Mouse (Mus musculus) adrenal gland, postnatal 25 days (tissue): ENCODE results near the gene Hoxd11. TPM values are rescaled to one million over a fixed set of nuclear protein-coding genes. Genes with fewer than 3 reads are reported as not detected.

ENCODE experiments used
- DNase-seq: peaks from one replicate; pipeline ENCODE4 v3.0.0; 2021; ENCODE audit warnings: mixed read lengths
- total RNA-seq: library from RNA; stranded (reverse); gene quantifications from 2 replicates; pipeline ENCODE4 v1.2.3, GENCODE M21; 2021

The Hoxd11 gene
- total RNA-seq, 1 experiment from 2014 or later: not detected

GRCm38 (mm10) chr2:74695813-74696430 lies 16.6 kb downstream of the Hoxd11 start:
- no peak for DNase-seq

- no peak for DNase-seq
Observed at GRCm38 (mm10) chr2:74696442-74697335, 17.3 kb downstream of the Hoxd11 start.

DNA sequence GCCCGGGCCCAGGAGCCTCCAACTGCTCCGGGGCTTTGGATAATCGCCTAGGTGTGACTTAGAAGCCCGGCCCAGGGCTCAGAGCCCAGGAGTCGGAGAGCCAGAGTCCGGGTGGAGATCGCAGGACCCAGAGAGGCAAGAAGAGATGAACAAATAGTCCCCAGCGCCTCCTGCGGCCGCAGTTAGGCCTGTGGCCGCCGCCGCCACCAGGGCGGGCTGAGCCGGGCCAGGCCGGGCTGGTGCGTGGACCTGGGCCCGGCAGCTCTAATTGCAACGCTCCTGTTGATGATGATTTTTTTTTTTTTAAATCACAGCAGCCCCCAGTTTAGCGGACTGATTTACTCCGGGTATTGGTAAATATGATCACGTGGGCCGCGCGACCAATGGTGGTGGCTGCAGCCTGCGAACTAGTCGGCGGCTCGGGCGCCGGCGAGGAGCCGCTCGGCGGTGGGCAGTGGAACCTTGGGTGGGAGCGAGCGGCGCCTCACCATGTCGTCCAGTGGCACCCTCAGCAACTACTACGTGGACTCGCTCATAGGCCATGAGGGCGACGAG lies 18.3 kb downstream of the Hoxd11 start, which contains the start of gene Hoxd9:
Hoxd9 (plus strand) TSS at position 161 of the 555 bp plus-strand sequence.
- DNase-seq: peak; percentile 78

- peak; percentile 52 for DNase-seq
Observed at GRCm38 (mm10) chr2:74698201-74699052, 19.1 kb downstream of the Hoxd11 start.

- DNase-seq: no peak
Observed at GRCm38 (mm10) chr2:74699053-74699430, 19.7 kb downstream of the Hoxd11 start.

GRCm38 (mm10) chr2:74699664-74700545 lies 20.5 kb downstream of the Hoxd11 start:
- DNase-seq: no peak

- DNase-seq: no peak
Observed at GRCm38 (mm10) chr2:74700546-74701112, 21.3 kb downstream of the Hoxd11 start.

GRCm38 (mm10) chr2:74701949-74702819 lies 22.8 kb downstream of the Hoxd11 start:
- DNase-seq: peak; percentile 83

DNA sequence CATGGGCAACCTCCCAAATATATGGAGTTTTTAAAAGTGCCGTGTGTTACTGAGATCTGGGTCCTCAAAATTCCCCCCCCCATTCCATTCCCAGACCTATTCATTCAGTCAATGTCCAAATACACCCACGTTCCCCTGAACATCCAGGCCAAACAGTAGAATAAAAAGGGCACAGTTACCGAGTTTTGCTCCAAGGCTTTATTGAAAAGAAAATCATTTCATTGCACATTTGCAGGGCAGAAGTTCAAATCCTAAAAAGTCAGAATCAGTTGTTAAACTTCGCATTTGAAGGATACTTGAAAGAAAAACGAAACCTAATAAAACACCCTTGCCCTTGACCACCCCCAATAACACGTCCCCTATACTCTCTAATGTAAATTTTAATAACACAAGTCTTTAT lies 23.5 kb downstream of the Hoxd11 start:
- DNase-seq: no peak

DNA sequence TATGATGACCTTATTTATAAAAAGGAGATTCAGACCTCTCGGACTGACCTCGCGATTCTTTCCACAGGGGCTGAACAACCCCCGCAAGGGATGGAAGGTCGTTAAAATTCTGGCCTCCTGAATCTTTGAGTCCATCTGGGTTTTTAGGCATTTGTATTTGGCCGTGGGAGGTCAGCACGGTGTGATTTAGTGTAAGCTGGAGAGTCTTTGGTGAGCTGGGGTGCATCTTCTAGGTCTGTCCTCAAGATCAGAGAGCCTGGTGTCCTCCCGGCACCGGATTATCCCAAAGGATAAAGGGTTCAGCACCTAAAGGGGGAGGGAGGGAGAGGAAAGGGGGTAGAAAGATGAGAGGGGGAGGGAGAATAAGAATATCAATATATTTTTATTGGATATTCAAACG lies 24.0 kb downstream of the Hoxd11 start:
- no peak for DNase-seq

DNA sequence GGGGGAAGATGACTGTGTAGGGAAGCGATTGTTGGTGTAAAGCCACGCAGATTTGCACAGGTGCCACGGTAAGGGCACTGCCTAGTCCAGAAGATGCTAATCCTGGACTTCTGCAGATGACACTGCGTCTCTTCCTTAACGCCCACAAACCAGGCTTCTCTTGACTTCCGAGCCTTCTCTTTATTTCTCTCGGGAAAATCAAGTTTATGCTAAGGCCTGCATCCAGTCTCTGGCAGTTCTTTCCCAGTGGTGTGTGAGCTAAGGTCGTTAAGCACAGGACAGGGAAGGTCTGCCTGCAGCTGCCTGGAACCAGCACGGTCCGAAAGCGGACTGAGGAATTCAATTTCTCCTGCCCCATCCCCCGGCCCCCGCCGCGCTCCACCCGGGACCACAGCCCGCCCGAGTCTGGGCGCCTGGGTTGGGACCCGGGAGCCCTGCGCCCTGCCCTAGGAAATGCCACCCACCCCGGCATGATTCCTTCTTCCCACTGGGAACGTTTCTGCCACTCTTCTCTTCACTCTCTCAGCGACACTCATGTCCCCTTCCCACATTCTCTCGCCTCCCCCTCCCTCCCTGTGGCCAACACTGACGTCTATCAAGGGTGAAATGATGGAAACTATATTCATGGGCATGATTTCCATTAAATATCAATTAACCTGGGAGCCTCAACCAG lies 24.5 kb downstream of the Hoxd11 start:
- DNase-seq: no peak

DNA sequence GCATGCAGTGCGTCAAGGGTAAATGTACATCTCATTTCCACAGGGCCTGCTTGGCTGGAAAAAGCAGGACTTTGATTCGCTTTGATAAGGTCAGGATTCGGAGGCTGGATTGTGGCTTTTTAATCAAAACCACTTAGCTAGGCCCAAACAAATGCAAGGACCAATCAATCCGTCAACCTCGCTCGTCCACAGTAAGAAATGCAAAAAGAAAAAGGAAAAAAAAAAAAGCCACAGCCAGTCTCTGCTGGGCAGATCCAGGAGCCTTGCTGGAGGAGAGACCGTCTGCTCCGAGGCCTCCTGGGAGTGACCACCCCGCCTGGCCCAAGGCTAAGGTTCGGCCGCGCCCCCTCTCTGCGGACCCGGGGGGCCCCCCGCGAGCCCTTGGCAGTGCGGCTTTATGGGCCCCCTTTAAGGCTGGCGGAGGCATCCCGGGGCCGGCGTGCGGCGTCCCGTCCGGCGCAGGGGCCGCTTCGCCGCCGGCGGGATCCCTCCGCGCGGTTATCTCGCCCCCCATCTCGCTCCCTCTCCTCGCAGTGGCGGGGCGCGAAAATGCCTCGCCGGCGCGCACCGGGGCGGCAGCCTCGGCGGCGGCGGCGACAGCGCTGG lies 25.1 kb downstream of the Hoxd11 start, which contains the start of gene Hoxd8:
Hoxd8 (plus strand) TSS at position 223 of the 606 bp plus-strand sequence.
- DNase-seq: peak; percentile 83

- DNase-seq: peak; percentile 60
Observed at GRCm38 (mm10) chr2:74704999-74705466, 25.7 kb downstream of the Hoxd11 start.

- peak; percentile 79 for DNase-seq
Observed at GRCm38 (mm10) chr2:74705467-74706089, 26.2 kb downstream of the Hoxd11 start.

GRCm38 (mm10) chr2:74706393-74706960 lies 27.1 kb downstream of the Hoxd11 start:
- DNase-seq: no peak

GRCm38 (mm10) chr2:74707599-74707998 lies 28.2 kb downstream of the Hoxd11 start:
- DNase-seq: no peak

DNA sequence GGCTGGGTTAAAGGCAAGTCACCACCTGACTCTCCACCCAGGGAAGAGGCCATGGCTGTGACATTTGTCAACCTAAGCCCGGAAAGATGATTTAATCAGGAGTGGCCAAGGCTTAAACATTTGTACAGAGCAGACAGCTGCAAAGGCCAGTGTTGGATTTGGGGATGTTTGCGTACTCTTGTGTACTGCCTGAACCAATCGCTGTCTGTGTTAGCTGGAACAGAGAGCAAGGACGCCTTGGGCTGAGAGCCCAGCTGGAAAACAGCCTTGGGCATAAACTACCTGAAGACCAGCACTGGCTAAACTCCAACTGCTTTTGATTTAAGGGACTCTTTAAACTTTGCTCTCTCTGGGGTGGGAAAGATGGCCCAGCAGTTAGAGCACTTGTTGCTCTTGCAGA lies 29.3 kb downstream of the Hoxd11 start:
- no peak for DNase-seq
